Mouse (Mus musculus): Measurements from ENCODE around the gene Cadps2.
A peak's percentile ranks its signal among the peaks of the same experiment; 100 is the strongest.

Cadps2 gene

GRCm38 (mm10) chr6:23762204-23762603, 77.0 kb downstream of the Cadps2 start:
- DNase-seq (ENCODE audit: low read depth, low spot score) = no peak

GRCm38 (mm10) chr6:23758249-23758648, 81.0 kb downstream of the Cadps2 start:
- no peak for DNase-seq (ENCODE audit: low read depth, low spot score)

GRCm38 (mm10) chr6:23748823-23749222, 90.4 kb downstream of the Cadps2 start:
- no peak for DNase-seq (ENCODE audit: low read depth, low spot score)

- no peak for DNase-seq (ENCODE audit: low read depth, low spot score)
Observed at GRCm38 (mm10) chr6:23740010-23740409, 99.2 kb downstream of the Cadps2 start.

- no peak for DNase-seq (ENCODE audit: low read depth, low spot score)
Observed at GRCm38 (mm10) chr6:23732750-23733149, 106.5 kb downstream of the Cadps2 start.

GRCm38 (mm10) chr6:23728620-23729019, 110.6 kb downstream of the Cadps2 start:
- DNase-seq (ENCODE audit: low read depth, low spot score) = no peak

GRCm38 (mm10) chr6:23723697-23724096, 115.5 kb downstream of the Cadps2 start:
- no peak for DNase-seq (ENCODE audit: low read depth, low spot score)

- no peak for DNase-seq (ENCODE audit: low read depth, low spot score)
Observed at GRCm38 (mm10) chr6:23720401-23720800, 118.8 kb downstream of the Cadps2 start.

- no peak for DNase-seq (ENCODE audit: low read depth, low spot score)
Observed at GRCm38 (mm10) chr6:23707506-23707905, 131.7 kb downstream of the Cadps2 start.

- DNase-seq (ENCODE audit: low read depth, low spot score) = no peak
Observed at GRCm38 (mm10) chr6:23700879-23701278, 138.3 kb downstream of the Cadps2 start.

GRCm38 (mm10) chr6:23678172-23678571, 161.0 kb downstream of the Cadps2 start:
- no peak for DNase-seq (ENCODE audit: low read depth, low spot score)

- DNase-seq (ENCODE audit: low read depth, low spot score) = no peak
Observed at GRCm38 (mm10) chr6:23655036-23655435, 184.2 kb downstream of the Cadps2 start, which contains the start of gene Rnf148. Rnf148 (minus strand) TSS chr6:23655136.

GRCm38 (mm10) chr6:23650205-23650604, 189.0 kb downstream of the Cadps2 start, which contains the start of gene Rnf133:
Rnf133 (minus strand) TSS chr6:23650305.
- no peak for DNase-seq (ENCODE audit: low read depth, low spot score)

- DNase-seq (ENCODE audit: low read depth, low spot score) = no peak
Observed at GRCm38 (mm10) chr6:23648732-23649131, 190.5 kb downstream of the Cadps2 start.

GRCm38 (mm10) chr6:23647627-23648247, 191.5 kb downstream of the Cadps2 start:
- DNase-seq (ENCODE audit: low read depth, low spot score) = no peak

GRCm38 (mm10) chr6:23637081-23637480, 202.1 kb downstream of the Cadps2 start:
- no peak for DNase-seq (ENCODE audit: low read depth, low spot score)

- DNase-seq (ENCODE audit: low read depth, low spot score) = no peak
Observed at GRCm38 (mm10) chr6:23635208-23635607, 204.0 kb downstream of the Cadps2 start.

- no peak for DNase-seq (ENCODE audit: low read depth, low spot score)
Observed at GRCm38 (mm10) chr6:23634016-23634415, 205.2 kb downstream of the Cadps2 start.

GRCm38 (mm10) chr6:23630465-23630864, 208.8 kb downstream of the Cadps2 start:
- DNase-seq (ENCODE audit: low read depth, low spot score) = no peak

- no peak for DNase-seq (ENCODE audit: low read depth, low spot score)
Observed at GRCm38 (mm10) chr6:23575102-23575501, 264.1 kb downstream of the Cadps2 start.

GRCm38 (mm10) chr6:23573750-23574149, 265.5 kb downstream of the Cadps2 start:
- no peak for DNase-seq (ENCODE audit: low read depth, low spot score)

GRCm38 (mm10) chr6:23572401-23572800, 266.8 kb downstream of the Cadps2 start:
- DNase-seq (ENCODE audit: low read depth, low spot score) = peak; percentile 8

GRCm38 (mm10) chr6:23569686-23570085, 269.5 kb downstream of the Cadps2 start:
- no peak for DNase-seq (ENCODE audit: low read depth, low spot score)

GRCm38 (mm10) chr6:23568688-23569087, 270.5 kb downstream of the Cadps2 start:
- no peak for DNase-seq (ENCODE audit: low read depth, low spot score)

All from retina, postnatal 7 days (tissue).